Mouse (Mus musculus) ES-E14 (cell line): ENCODE results near the gene Mrps21. TPM values are rescaled to one million over a fixed set of nuclear protein-coding genes. Genes with fewer than 3 reads are reported as not detected.
"Not testable (repeated sequence)": the region's sequence is repeated elsewhere in the genome, so short reads cannot be mapped to it uniquely, and the experiment has no call there.

Source experiments
- DNase-seq: peaks from one replicate; pipeline ENCODE4 v3.0.0-alpha.2; 2013; ENCODE audit warnings: low read depth, low spot score
- H3K27ac ChIP-seq: 2 replicates; pipeline ENCODE4 v1.5.1; 2012; ENCODE audit warnings: low read depth, mild to moderate bottlenecking, low read length, moderate library complexity, mixed read lengths; ENCODE audit not compliant: poor library complexity, insufficient read depth, severe bottlenecking
- H3K36me3 ChIP-seq: 2 replicates; pipeline ENCODE4 v1.6.1; 2012; ENCODE audit warnings: mild to moderate bottlenecking, low read length, moderate library complexity, mixed read lengths; ENCODE audit not compliant: control insufficient read depth, poor library complexity, insufficient read depth, severe bottlenecking
- H3K4me1 ChIP-seq, 2 experiments: fragments of 150-350 bp in 1 of 2; sonication (generic) in 1 of 2; 2 replicates each; pipeline ENCODE4 v1.6.1; 2012; ENCODE audit warnings: low read length in 2 of 2, mild to moderate bottlenecking in 1 of 2, mixed read lengths in 1 of 2; ENCODE audit not compliant: control insufficient read depth in 2 of 2, insufficient read depth in 2 of 2, poor library complexity in 1 of 2
- H3K4me3 ChIP-seq, 2 experiments: fragments of 150-350 bp in 1 of 2; sonication (generic) in 1 of 2; 2 replicates each; pipeline ENCODE4 v1.5.1; 2012; ENCODE audit warnings: low read length in 2 of 2, low read depth in 1 of 2, mild to moderate bottlenecking in 1 of 2, mixed read lengths in 1 of 2; ENCODE audit not compliant: insufficient read depth in 1 of 2, poor library complexity in 1 of 2, severe bottlenecking in 1 of 2
- H3K9ac ChIP-seq: 2 replicates; pipeline ENCODE4 v1.6.1; 2012; ENCODE audit warnings: low read depth, mild to moderate bottlenecking, low read length, mixed read lengths; ENCODE audit not compliant: poor library complexity, insufficient read depth, severe bottlenecking
- H3K9me3 ChIP-seq: fragments of 150-350 bp; sonication (generic); 2 replicates; pipeline ENCODE4 v1.6.1; 2012; ENCODE audit warnings: low read depth, mild to moderate bottlenecking, low read length; ENCODE audit not compliant: control insufficient read depth, insufficient read depth
- CHD2 ChIP-seq: IDR thresholded peaks from 2 replicates; pipeline ENCODE4 v1.6.1; 2014; ENCODE audit warnings: mild to moderate bottlenecking, low read depth, low read length, inconsistent platforms
- HCFC1 ChIP-seq: IDR thresholded peaks from 2 replicates; pipeline ENCODE4 v1.6.1; 2012; ENCODE audit warnings: low read length, inconsistent platforms, borderline replicate concordance; ENCODE audit not compliant: insufficient read depth
- MAFK ChIP-seq: IDR thresholded peaks from 2 replicates; pipeline ENCODE4 v1.6.1; 2014; ENCODE audit warnings: mild to moderate bottlenecking, low read depth, low read length, inconsistent platforms; ENCODE audit not compliant: insufficient read depth
- ZC3H11A ChIP-seq: IDR thresholded peaks from 2 replicates; pipeline ENCODE4 v1.6.1; 2012; ENCODE audit warnings: low read depth, mild to moderate bottlenecking, inconsistent platforms, low read length, borderline replicate concordance
- ZNF384 ChIP-seq: IDR thresholded peaks from 2 replicates; pipeline ENCODE4 v1.6.1; 2012; ENCODE audit warnings: low read depth, low read length, inconsistent platforms
- in situ Hi-C, 2 experiments: fragments of 600-800 bp; cut with MboI; formaldehyde crosslinking; loops; one replicate each; pipeline ENCODE4 v1.15.1; 2025; ENCODE audit warnings: low sequenced_read_pairs in 2 of 2, inconsistent platforms in 1 of 2; ENCODE audit not compliant: unreplicated experiment in 2 of 2
- total RNA-seq: library from RNA; depleted of rRNA; stranded (reverse); fragments of 300-350 nt; gene quantifications from 2 replicates; pipeline ENCODE4 v1.2.3, GENCODE M21; 2012

Gene Mrps21
- total RNA-seq, 1 experiment = 224 TPM

- Histone ChIP-seq H3K4me3 (no peak overlapping the region), H3K36me3 (peaks cover 6% of the 10 kb centered on the region), H3K9me3 (no peaks in the 10 kb centered on the region), H3K27ac (no peak overlapping the region), H3K4me1 (peaks cover 2 to 19% of the 10 kb centered on the region in 2 experiments; a peak in 3 of 4 replicates), H3K9ac (no peak overlapping the region)
- DNase-seq = no peak
- in situ Hi-C loops = no loop called here
- TF ChIP-seq ZNF384 (no peak), CHD2 (no peak), ZC3H11A (no peak), MAFK (no peak), HCFC1 (no peak)
Measured at GRCm38 (mm10) chr3:95899800-95900524, 28.6 kb upstream of the Mrps21 start.

GRCm38 (mm10) chr3:95895501-95895900, 24.2 kb upstream of the Mrps21 start:
- H3K36me3 ChIP-seq, H3K9ac ChIP-seq, in situ Hi-C loops, DNase-seq, H3K4me3 ChIP-seq, H3K9me3 ChIP-seq, H3K27ac ChIP-seq: not testable (repeated sequence)
- H3K4me1 ChIP-seq = peaks cover 10 to 14% of the 10 kb centered on the region in 2 experiments

- Histone ChIP-seq H3K36me3 (peaks cover 6% of the 10 kb centered on the region), H3K4me1 (peaks cover 12% of the 10 kb centered on the region in 2 experiments), H3K4me3 (peak overlapping the region; percentile 94 to 95), H3K9ac (peak overlapping the region; percentile 93), H3K9me3 (no peaks in the 10 kb centered on the region), H3K27ac (no peak overlapping the region)
- TF ChIP-seq MAFK (no peak), ZC3H11A (no peak), ZNF384 (no peak), CHD2 (no peak), HCFC1 (no peak)
- in situ Hi-C loops = no loop called here
- no peak for DNase-seq
Measured at GRCm38 (mm10) chr3:95894317-95895160, 23.2 kb upstream of the Mrps21 start.

GRCm38 (mm10) chr3:95893606-95894316, 22.4 kb upstream of the Mrps21 start, which contains the start of gene Aph1a:
Aph1a (plus strand) TSS chr3:95893969.
- H3K4me1 ChIP-seq = peaks cover 12 to 14% of the 10 kb centered on the region in 2 experiments
- H3K9ac ChIP-seq = peak within 1 kb of the TSS; percentile 93
- H3K36me3 ChIP-seq, H3K27ac ChIP-seq, H3K9me3 ChIP-seq, in situ Hi-C loops: not testable (repeated sequence)
- peak; percentile 95 for DNase-seq
- TF ChIP-seq HCFC1 = peak; percentile 94
- H3K4me3 ChIP-seq = peak within 1 kb of the TSS; percentile 94 to 95
